Mouse (Mus musculus): ENCODE measurements around the gene Pifo. TPM values are rescaled to one million over a fixed set of nuclear protein-coding genes. Genes with fewer than 3 reads are reported as not detected.
"Not testable (repeated sequence)": the region's sequence is repeated elsewhere in the genome, so short reads cannot be mapped to it uniquely, and the experiment has no call there.

Pifo gene
- total RNA-seq (2021) = not detected
- long read RNA-seq, experiment 1 = 0 reads
- long read RNA-seq, experiment 2 = 0 reads

DNA sequence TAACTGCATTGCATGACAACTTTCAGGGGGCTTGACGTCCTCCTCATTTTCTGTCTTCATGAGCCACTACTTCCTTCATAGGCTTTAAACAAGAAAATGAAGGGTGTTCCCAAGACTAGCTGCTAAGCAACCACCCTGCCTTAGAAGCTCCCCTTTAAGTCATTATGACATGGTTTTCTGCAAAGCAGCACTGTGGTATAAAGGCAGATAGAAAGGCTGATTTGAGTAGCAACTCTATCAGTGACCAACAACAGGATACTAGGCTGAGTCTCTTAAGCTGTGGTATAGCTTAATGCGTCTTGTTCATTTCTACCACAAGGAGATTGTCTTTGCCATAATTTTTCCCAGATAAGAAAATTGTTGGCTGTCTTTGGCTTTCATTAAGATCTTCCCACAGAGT lies at the start of gene Pifo:
Gene Pifo (minus strand): TSS at position 101 of the 400 bp plus-strand sequence.
- no peak for DNase-seq (ENCODE audit: low spot score)

DNA sequence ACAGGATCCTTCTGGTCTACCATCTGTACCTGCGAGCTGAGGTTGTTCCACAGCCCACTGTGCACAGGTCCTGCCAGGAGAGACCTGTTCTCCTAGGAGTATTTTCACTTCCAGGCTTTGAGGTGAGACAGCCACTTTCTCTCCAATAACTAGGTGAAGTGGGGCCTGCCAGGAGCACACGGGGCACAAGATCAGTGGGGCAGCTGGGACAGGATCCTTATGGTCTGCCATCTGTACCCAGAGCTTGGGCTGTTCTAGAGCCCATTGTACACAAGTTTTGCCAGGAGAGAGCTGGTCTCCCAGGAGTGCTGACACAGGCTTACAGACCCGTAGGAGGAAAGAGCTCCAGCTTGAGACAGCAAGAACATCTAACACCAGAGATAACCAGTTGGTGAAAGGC lies 43.5 kb upstream of the Pifo start:
- DNase-seq (ENCODE audit: low spot score) = no peak

DNA sequence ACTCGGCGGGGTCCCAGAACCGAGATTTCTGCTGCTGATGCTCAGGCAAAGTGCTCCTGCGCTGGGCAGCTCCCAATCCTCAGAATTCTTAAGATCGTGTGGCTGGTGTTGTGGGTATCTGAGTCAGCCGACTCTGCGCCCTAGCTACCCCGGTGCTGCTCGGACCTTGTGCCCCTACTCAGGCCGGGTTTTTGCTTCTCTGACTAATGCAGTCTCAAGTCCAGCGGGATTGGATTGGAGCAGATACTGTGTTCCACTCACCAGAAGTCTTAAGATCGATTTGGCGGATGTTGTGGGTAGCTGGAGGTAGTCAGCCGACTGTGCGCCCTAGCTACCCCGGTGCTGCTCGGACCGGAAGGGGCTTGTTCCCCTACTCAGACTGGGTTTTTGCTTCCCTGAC lies 37.5 kb upstream of the Pifo start:
- DNase-seq (ENCODE audit: low spot score) = no peak

DNA sequence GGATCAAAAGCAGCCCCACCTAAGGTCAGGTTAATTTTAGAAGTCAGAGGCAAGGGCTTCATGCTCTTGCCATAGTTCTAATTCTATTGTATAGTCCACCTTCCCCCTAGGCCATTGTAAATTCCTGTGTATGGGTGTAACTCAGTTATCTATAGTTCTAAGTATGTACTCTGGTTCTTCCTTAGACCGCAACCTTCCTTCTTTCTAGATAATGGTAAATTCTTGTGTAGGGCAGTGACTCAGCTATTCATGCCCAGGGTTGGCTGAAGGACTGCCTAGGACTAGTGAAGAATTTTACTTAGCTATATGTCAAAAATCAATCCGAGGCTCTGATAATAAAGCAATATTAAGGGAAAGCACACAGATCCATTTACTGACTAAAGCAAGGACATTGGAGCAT lies 25.9 kb upstream of the Pifo start:
- DNase-seq (ENCODE audit: low spot score) = no peak

DNA sequence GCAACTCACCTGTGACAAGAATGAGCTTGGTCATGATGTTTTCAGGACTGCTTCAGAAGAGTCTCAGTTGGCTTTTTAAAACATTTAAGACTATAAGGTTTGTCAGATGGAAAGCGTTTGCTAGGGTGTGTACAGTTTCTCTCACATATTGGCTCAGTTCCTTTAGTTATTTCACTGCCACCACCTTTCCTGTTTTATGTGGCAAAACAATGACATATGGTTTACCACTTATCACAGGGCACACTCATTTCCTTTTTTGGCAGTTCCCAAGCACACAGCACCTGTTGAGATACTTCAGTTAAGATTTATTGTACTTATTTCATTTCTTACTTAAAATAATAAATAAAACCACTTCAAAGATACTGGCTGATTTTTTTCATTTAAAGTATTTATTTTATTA lies 18.3 kb upstream of the Pifo start, which contains the start of gene Chil5:
Gene Chil5 (minus strand): TSS at position 34 of the 400 bp plus-strand sequence.
- no peak for DNase-seq (ENCODE audit: low spot score)

DNA sequence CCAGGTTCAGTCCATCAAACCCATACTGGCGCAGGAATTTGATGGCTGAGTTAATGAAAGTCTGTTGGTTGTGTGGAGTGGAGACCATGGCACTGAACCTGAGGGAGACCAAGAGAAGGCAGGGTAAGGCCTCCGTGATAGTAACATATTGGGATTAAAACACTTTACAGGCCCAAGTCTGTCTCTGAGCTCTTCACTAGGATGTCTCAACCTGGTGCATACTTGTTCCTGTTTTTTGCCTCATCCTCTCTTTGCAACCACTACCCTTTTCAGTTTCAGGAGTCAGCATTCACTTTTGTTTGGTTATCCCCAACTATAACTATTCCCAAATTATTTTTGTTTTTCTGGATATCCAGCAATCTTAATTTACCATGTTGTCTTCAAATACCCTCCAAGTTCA lies 9.7 kb upstream of the Pifo start:
- no peak for DNase-seq (ENCODE audit: low spot score)

DNA sequence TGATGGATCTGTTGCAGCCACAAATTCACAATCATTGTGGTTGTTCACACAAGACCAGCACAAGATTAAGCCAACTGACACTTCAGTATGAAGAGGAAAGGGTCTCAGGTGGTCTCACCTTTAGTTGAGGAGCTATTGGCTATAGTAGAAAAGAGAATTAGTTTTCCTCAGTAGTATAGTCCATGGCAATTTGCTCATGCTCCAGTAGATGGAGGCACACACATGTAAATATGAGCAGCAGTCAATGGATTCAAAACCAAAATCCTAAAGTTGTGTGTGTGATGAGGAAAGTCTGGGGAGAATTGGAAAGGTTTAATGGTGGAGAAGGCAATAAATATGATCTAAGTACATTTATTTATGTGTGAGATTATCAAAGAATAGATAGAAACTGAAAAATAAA lies 7.4 kb upstream of the Pifo start:
- no peak for DNase-seq (ENCODE audit: low spot score)

DNA sequence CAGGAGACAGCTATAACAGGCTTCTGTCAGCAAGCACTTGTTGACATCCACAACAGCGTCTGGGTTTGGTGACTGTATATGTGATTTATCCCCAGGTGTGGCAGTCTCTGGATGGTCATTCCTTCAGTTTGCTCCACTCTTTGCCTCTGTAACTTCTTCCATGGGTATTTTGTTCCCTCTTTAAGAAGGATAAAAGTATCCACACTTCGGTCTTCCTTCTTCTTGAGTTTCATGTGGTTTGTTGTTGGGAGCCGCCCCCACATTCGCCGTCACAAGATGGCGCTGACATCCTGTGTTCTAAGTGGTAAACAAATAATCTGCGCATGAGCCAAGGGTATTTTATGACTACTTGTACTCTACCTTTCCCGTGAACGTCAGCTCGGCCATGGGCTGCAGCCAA lies 11.1 kb downstream of the Pifo start:
- not testable (repeated sequence) for DNase-seq (ENCODE audit: low spot score)

DNA sequence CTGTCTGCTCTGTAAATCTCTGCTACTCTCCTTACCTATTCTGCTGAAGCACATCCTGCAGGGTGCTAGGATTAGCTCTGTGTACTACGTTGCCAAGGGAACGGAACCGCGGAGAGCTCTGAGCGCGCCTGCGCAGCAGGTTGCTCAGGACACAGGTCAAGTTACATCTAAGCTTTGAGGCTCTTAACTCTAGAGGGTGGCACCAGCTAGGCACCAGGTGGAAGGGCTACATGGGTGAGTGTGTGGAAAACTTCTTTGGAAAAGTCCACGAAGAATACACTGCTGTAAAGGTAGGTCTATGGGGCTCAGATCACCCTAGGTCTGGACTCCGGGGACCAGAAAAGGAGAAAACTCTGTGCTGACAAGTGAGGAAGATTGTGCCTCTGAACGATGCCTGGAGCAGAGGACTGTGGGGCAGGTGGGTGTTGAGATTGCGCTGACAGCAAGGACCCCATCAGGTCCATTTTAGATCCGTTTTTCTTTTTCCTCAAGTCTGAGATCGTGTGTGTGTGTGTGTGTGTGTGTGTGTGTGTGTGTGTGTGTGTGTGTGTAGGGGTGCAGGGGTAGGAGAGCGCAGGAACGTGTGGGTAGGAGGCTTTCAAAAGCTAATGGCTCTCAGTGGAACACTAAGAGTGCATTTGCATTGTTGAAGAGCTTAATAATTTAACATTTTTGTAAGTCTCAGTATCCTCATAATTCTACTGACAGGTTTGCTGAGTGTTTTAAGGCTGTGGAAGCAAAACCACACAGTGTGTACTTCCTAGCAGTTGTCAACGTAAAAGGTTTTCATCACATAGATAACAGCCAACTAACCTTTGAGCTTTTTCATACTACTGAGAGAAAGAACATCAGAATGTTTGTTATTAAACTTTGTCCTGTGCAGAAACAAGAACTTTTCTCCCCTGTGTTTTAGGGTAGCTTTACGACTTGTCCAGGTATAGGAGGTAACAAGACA lies 12.8 kb downstream of the Pifo start:
- peak; percentile 3 for DNase-seq (ENCODE audit: low spot score)

DNA sequence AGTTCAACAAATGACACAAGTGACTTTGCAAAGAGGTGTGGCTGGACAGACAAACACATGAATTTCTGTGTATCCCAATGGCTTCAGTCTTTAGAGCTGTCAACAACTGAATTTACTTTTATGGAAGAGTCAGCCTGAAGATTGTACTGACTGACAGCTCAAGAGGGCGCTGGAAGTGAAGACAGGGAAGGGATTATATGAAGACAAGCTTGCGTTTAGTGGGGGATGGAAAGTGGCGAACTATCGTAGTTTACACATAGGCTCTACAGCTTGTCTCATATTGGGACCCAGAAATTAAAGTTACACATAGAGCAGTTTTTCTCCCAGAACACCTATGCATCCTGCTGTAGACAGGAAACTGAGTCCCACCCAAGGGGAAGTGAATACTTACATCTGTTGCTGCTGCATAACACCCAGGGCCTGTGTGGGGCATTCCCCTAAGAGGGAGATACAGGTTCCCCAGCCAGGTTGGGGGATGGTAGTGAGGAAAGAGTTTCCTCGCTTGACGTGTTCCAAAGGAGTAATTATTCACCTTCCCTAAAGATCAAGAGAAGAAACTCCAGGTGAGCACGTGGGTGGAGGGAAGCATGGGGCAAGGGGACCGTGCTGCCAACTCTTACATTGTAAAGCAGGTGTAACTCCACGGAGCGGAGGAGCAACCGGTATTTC lies 13.6 kb downstream of the Pifo start:
- DNase-seq (ENCODE audit: low spot score) = no peak

DNA sequence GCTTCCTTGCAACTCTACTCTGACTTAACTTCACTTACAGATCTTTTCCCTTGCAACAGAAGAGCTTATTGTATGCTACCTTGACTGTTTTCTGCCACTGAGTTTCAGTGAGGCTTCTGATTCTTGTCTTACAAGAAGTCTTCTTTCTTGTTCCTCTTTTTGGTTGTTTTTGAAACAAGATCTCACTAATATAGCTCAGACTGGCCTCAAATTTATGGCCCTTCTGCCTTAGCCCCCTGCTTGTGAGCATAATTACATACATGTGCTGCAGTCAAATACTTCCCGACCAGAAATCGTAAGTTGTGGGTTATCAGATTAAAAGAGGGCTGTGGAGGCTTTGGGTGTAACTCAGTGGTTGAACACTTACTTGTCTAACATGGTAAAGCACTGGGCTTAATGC lies 19.7 kb downstream of the Pifo start:
- DNase-seq (ENCODE audit: low spot score) = no peak

DNA sequence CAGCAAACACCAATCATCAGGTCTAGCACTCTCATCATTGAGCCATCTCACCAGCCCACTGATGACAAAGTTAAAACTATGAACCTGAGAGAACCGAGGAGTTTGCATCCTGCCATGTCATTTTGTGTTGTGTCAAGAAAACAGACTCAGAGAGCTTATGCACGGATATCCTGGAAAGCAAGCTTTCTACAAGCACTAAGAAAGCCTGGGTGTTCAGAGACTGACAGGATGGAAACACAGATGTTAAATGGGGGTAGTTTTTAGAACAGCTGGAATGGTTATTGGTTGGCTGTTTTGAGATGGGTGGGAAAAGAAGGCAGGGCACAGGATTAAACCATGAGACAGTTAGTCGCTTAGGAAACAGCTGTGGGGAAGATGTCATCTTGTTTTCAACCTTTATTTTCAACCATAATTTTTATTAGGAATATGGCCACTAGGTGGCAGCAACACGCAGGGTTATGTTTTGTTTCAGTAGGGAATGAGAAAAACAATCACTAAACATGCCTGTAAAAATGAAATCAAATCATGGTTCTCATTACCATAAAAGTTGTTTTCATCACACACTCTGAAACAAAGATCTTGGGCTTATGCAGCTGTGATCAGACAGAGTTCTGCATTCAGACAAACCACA lies 22.7 kb downstream of the Pifo start:
- peak; percentile 42 for DNase-seq (ENCODE audit: low spot score)

DNA sequence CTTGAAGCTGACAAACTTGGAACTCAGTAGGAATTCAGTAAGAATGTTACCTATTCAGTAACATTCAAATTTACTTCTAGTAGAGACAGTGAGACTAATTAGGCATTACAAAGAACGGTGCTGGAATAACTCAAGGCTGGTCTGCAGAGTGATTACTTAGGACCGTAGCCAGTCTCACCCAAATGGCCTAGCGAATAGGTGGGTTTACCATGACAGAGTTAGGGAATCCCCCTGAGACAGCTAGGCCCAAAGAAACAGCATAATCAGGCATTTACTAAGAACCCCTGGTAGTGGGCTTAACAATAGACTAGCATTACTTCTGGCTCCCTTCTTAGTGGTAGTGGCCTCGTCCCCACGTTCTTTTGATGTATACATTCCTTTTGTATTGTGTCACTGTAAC lies 24.8 kb downstream of the Pifo start:
- not testable (repeated sequence) for DNase-seq (ENCODE audit: low spot score)

DNA sequence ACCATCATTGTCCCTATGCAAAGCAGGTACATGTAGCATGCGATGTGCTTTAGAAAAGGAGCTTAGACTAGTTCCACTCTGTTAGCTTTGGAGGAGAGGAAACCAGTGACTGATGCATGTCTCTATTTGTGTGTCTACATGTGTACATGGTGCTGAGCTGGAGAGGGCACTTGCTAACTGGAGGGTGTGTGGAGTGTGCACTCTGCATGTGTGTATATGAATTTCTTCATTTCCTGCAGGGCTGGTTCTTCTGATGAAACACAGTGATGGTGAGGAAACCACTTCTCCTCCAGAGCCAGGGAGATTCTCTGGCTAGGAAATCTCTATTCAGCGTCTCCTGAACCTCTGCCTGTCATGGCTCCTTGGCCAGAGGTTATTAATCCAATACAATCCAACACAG lies 40.3 kb downstream of the Pifo start:
- no peak for DNase-seq (ENCODE audit: low spot score)

DNA sequence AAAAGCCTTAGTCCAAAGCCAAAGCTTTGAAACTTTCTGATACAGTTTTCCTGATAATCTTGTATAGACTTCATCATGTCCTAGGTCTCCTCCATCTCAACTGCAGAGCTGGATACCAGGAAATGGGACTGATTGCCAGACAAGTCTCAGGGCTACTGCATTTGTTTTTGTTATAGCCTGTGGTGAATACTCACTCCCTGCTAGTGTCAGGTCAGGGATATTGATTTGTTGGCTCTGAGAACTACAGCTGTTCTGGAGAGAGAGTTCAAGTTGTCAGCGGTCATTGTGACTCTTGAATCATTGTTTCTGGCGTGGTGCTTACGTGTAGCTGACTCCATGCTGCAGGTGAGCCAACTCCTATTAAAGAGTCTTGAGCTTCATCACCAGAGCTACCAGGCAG lies 41.0 kb downstream of the Pifo start, which contains the start of gene Ovgp1:
Gene Ovgp1 (plus strand): TSS at position 301 of the 400 bp plus-strand sequence.
- no peak for DNase-seq (ENCODE audit: low spot score)

DNA sequence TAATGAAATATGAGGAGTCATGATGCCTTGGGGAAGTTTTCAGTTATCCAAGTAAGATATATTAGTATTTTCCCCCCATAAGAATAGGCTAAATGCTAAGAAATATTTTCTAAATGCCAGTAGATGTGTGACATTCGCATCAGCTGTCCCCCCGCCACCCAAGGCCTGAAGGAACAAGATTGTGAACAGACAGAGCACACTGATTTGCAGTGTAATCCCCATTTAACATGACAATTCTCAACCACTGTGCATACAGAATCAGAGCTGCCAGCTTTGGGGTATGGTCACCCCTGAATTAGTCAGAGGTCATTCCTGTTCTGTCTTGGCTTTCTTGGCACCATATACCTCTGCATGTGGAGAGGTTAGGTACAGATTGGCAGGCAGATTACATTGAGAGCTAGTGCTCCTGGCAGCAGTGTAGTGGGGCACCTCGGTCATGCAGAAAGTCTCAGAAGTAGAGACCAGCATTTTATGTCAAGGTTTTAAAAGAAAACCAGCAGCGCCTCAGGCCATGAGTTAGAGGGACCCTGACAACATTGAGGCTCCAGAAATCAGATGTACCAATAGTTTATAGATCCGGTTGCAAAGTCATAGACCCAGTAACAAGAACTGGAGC lies 42.5 kb downstream of the Pifo start:
- DNase-seq (ENCODE audit: low spot score) = no peak

DNA sequence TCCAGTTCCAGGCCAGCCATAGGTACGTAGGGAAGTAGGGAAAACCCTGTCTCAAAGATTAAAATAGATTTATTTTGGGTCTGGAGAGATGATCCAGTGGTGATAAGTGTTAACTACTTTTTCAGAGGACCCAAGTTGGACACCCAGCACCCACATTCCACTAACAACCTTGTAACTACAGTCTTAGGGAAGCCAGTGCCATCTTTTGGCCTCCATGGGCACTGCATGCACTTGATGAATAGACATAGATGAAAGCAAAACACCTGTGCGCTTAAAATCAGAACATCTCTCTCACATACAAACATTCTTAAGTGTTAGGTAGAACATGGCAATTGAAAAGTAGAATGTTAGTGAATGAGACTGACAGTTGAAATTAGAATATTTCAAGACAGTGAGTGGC lies 53.7 kb downstream of the Pifo start:
- DNase-seq (ENCODE audit: low spot score) = no peak

DNA sequence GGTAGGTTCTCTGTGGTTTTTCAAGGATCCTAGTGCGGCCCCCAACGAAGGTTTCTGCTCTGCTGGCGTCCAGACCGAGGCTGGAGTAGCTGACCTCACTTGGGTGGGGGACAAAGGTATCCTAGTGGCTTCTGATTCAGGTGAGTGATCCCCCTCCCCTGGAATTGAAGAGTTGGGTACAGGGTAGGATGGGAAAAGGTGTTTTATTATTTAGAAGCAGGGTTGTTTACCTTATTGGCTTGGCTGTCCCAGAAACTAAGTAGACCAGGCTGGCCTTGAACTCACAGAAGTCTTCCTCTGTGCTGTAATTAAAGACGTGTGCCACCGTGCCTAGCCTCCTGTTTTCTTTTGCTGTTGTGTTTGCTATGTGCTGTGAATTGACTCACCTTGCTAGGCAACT lies 54.4 kb downstream of the Pifo start, which contains the start of gene Atp5f1:
Gene Atp5f1 (minus strand): TSS at position 101 of the 400 bp plus-strand sequence.
- DNase-seq (ENCODE audit: low spot score) = no peak

DNA sequence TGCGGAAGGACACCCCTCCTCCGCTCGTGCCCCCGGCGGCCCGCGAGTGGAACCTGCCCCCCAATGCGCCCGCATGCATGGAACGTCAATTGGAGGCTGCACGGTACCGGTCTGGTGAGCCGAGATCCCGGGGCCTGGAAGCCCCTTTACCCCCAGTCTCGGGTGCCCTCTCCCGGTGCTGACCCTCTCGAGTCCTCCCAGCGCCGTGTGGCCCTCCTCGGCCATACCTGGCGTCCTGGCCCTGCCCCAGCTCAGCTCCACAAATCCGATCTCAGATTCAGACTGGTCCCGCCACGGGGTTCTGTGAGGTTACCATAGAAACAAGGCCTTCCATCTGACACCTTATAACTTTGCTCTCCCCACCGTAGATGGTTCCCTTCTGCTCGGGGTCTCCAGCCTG lies 54.9 kb downstream of the Pifo start:
- DNase-seq (ENCODE audit: low spot score) = no peak

DNA sequence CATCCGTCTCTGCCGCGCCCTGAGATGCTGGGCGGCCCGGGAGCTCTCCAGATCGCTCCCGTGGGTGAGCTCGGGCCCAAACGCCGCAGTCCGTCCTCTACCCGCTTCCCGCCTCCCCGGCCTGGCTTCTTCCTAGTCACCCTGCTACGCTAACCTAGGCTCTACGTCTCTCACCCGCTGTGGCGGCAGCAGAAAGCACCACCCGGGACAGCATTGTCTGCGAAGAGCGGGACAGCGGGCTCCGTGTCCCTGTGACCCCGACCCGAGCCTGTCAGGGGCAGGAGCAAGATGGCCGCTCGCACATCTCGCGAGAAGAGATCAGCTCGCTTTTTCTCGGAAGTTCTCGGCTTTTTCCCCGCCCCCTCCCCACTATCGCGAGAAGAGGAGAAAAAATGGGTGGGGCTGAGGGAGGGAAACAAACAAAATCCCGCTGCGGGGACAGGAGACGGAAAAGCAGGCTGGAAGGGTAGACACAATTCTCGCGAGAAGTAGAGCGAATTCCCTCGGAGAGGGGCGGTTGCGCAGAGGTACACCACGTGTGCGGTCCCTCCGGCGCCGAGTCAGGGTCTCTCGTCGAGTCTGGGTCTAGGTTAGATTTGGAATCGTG lies 55.4 kb downstream of the Pifo start, which contains the start of gene Wdr77:
Gene Wdr77 (plus strand): TSS at position 396 of the 607 bp plus-strand sequence.
- peak; percentile 97 for DNase-seq (ENCODE audit: low spot score)

DNA sequence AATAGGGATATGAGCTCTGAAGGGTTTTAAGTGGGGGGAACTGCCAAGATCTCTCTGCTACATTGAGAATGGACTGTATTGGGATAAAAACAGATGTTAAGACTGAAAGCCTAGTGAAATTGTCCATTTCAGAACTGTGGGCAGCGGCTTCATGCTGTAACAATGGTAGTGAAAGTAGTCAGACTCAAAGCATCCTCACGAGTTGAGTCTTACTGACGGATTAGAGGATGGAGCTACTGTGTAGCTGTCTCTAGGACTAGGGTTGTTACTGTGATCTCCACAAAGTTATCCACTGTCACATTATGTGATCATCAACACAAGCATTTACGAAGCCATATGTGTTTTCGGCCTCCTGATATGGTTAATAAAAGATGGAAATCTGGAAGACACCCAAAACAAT lies 56.2 kb downstream of the Pifo start:
- DNase-seq (ENCODE audit: low spot score) = no peak

Measured in gastrocnemius, adult 18-20 months (tissue).